Mouse (Mus musculus): ENCODE data around the gene Exosc5. TPM values are rescaled to one million over a fixed set of nuclear protein-coding genes. Genes with fewer than 3 reads are reported as not detected.

Exosc5 gene
- polyA plus RNA-seq, 1 experiment from 2014 or later, result 82.2 TPM

- Histone ChIP-seq H3K4me3 (no peak overlapping the region), H3K27ac (no peak overlapping the region), H3K9ac (no peak overlapping the region), H3K4me1 (peaks cover 54% of the 10 kb centered on the region), H3K4me2 (no peak overlapping the region), H3K36me3 (peaks cover 67% of the 10 kb centered on the region), H3K9me3 (replicated peaks) (no peaks in the 10 kb centered on the region), H3K27me3 (replicated peaks) (no peaks in the 10 kb centered on the region)
- WGBS (ENCODE audit: insufficient replicate concordance), result 87% methylated on average over 8 of the region's 8 CpGs
- no peak for ATAC-seq
Measured at GRCm38 (mm10) chr7:25714581-25714980, 55.6 kb downstream of the Exosc5 start.

GRCm38 (mm10) chr7:25715731-25716271 lies 56.8 kb downstream of the Exosc5 start:
- Histone ChIP-seq H3K4me1 (peaks cover 53% of the 10 kb centered on the region), H3K36me3 (peaks cover 74% of the 10 kb centered on the region), H3K27me3 (replicated peaks) (no peaks in the 10 kb centered on the region), H3K4me2 (no peak overlapping the region), H3K4me3 (no peak overlapping the region), H3K27ac (no peak overlapping the region), H3K9me3 (replicated peaks) (no peaks in the 10 kb centered on the region), H3K9ac (no peak overlapping the region)
- 91% methylated on average over 22 of the region's 22 CpGs for WGBS (ENCODE audit: insufficient replicate concordance)
- ATAC-seq, result no peak

GRCm38 (mm10) chr7:25717478-25717877 lies 58.5 kb downstream of the Exosc5 start:
- H3K4me1 ChIP-seq, result peaks cover 45% of the 10 kb centered on the region
- peaks cover 72% of the 10 kb centered on the region for H3K36me3 ChIP-seq
- H3K4me3 ChIP-seq, result peak overlapping the region; percentile 82
- 85% methylated on average over 3 of the region's 3 CpGs for WGBS (ENCODE audit: insufficient replicate concordance)
- H3K4me2 ChIP-seq, result peak overlapping the region; percentile 76
- H3K9me3 ChIP-seq (replicated peaks), result no peaks in the 10 kb centered on the region
- no peak for ATAC-seq
- H3K27ac ChIP-seq, result no peak overlapping the region
- H3K9ac ChIP-seq, result 0 out of 2 replicates have a peak overlapping the region, but pooled peaks have one; percentile 81
- H3K27me3 ChIP-seq (replicated peaks), result no peaks in the 10 kb centered on the region

- 2% methylated on average over 32 of the region's 32 CpGs for WGBS (ENCODE audit: insufficient replicate concordance)
- ATAC-seq, result peak; percentile 80
- Histone ChIP-seq H3K4me2 (peak within 1 kb of the TSS; percentile 76), H3K36me3 (peaks cover 72% of the 10 kb centered on the region), H3K4me3 (peak within 1 kb of the TSS; percentile 82), H3K4me1 (peaks cover 55% of the 10 kb centered on the region), H3K27me3 (replicated peaks) (no peaks in the 10 kb centered on the region), H3K27ac (peak within 1 kb of the TSS; percentile 87), H3K9ac (peak within 1 kb of the TSS; percentile 81), H3K9me3 (replicated peaks) (no peaks in the 10 kb centered on the region)
Measured at GRCm38 (mm10) chr7:25718788-25719417, 59.9 kb downstream of the Exosc5 start, which contains the start of gene Ccdc97. Gene Ccdc97 (minus strand): TSS chr7:25719088.

- peaks cover 55% of the 10 kb centered on the region for H3K4me1 ChIP-seq
- H3K9ac ChIP-seq, result peak overlapping the region; percentile 81
Measured at GRCm38 (mm10) chr7:25719761-25720610, 61.0 kb downstream of the Exosc5 start.

GRCm38 (mm10) chr7:25720760-25721159 lies 61.8 kb downstream of the Exosc5 start:
- Histone ChIP-seq H3K9me3 (replicated peaks) (no peaks in the 10 kb centered on the region), H3K9ac (no peak overlapping the region), H3K4me1 (peaks cover 55% of the 10 kb centered on the region), H3K36me3 (peaks cover 72% of the 10 kb centered on the region), H3K4me2 (no peak overlapping the region), H3K27ac (peak overlapping the region; percentile 15; the same call in 1 of the 2 replicates), H3K27me3 (replicated peaks) (no peaks in the 10 kb centered on the region), H3K4me3 (no peak overlapping the region)
- WGBS (ENCODE audit: insufficient replicate concordance), result 81% methylated on average over 5 of the region's 5 CpGs
- ATAC-seq, result no peak

More at GRCm38 (mm10) chr7:25719761-25720610, 61.0 kb downstream of the Exosc5 start:
- 52% methylated on average over 10 of the region's 10 CpGs for WGBS (ENCODE audit: insufficient replicate concordance)
- H3K36me3 ChIP-seq, result peaks cover 72% of the 10 kb centered on the region
- H3K27me3 ChIP-seq (replicated peaks), result no peaks in the 10 kb centered on the region
- H3K9me3 ChIP-seq (replicated peaks), result no peaks in the 10 kb centered on the region
- ATAC-seq, result no peak
- peak overlapping the region; percentile 87 for H3K27ac ChIP-seq
- H3K4me3 ChIP-seq, result peak overlapping the region; percentile 82; the same call in 1 of the 2 replicates
- peak overlapping the region; percentile 76 for H3K4me2 ChIP-seq

Other genes with a start within 250 kb of the Exosc5 start
- gene Cxcl17, start 246.3 kb upstream of the Exosc5 start, polyA plus RNA-seq (2016; fragmentation: Nextera tagmentation; extraction: Ambion mirVana), result 0.30 TPM in 1 of 2 replicates, not detected in the other
- gene Ceacam1, start 181.6 kb upstream of the Exosc5 start, polyA plus RNA-seq (2016; fragmentation: Nextera tagmentation; extraction: Ambion mirVana), result 1.9 and 2.4 TPM in 2 replicates
- not detected in 2 replicates for gene Ceacam2, start 119.3 kb upstream of the Exosc5 start, polyA plus RNA-seq (2016; fragmentation: Nextera tagmentation; extraction: Ambion mirVana)
- 0.13 and 0.14 TPM in 2 replicates for gene Erich4, start 43.3 kb upstream of the Exosc5 start, polyA plus RNA-seq (2016; fragmentation: Nextera tagmentation; extraction: Ambion mirVana)
- 12.4 and 15.9 TPM in 2 replicates for gene Dmac2, start 39.8 kb upstream of the Exosc5 start, polyA plus RNA-seq (2016; fragmentation: Nextera tagmentation; extraction: Ambion mirVana)
- gene B3gnt8, start 32.5 kb upstream of the Exosc5 start, polyA plus RNA-seq (2016; fragmentation: Nextera tagmentation; extraction: Ambion mirVana), result 2.6 and 2.9 TPM in 2 replicates
- 21.0 and 21.7 TPM in 2 replicates for gene Bckdha, start 183 bp upstream of the Exosc5 start, polyA plus RNA-seq (2016; fragmentation: Nextera tagmentation; extraction: Ambion mirVana)
- gene Tmem91, start 16.0 kb downstream of the Exosc5 start, polyA plus RNA-seq (2016; fragmentation: Nextera tagmentation; extraction: Ambion mirVana), result 2.0 and 3.2 TPM in 2 replicates
- 24.9 and 29.5 TPM in 2 replicates for gene B9d2, start 21.6 kb downstream of the Exosc5 start, polyA plus RNA-seq (2016; fragmentation: Nextera tagmentation; extraction: Ambion mirVana)
- 13.6 and 14.2 TPM in 2 replicates for gene Tgfb1, start 27.8 kb downstream of the Exosc5 start, polyA plus RNA-seq (2016; fragmentation: Nextera tagmentation; extraction: Ambion mirVana)
- 14.7 and 15.2 TPM in 2 replicates for gene Ccdc97, start 59.9 kb downstream of the Exosc5 start, polyA plus RNA-seq (2016; fragmentation: Nextera tagmentation; extraction: Ambion mirVana)
- gene Hnrnpul1, start 95.6 kb downstream of the Exosc5 start, polyA plus RNA-seq (2016; fragmentation: Nextera tagmentation; extraction: Ambion mirVana), result 46.1 and 52.3 TPM in 2 replicates
- gene Axl, start 129.5 kb downstream of the Exosc5 start, polyA plus RNA-seq (2016; fragmentation: Nextera tagmentation; extraction: Ambion mirVana), result 14.1 and 20.1 TPM in 2 replicates
- 0.62 and 0.81 TPM in 2 replicates for gene Cyp2s1, start 157.7 kb downstream of the Exosc5 start, polyA plus RNA-seq (2016; fragmentation: Nextera tagmentation; extraction: Ambion mirVana)
- 0.06 TPM in 1 of 2 replicates, not detected in the other for gene Cyp2b10, start 238.5 kb downstream of the Exosc5 start, polyA plus RNA-seq (2016; fragmentation: Nextera tagmentation; extraction: Ambion mirVana)